In the genomic region with DNA sequence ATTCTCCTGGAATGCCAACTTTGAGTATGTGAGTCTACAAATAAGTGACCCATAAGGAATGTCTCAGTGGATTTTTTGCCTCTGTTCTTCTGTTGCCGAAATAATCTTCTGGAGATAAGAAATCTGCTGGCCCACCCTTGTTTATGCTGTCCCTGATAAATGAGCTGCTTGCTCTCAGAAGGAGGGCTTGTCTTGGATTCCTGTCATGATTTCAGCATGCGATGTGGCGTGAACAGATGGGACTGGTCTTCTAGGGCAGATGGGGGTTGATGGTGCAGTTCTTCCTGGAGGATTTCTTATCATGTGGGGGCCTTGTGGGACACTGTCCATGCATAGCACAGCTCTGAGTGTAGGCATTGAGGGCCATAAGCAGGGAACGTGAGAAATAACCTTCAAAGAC, we compare ENCODE assay signal across 14 mouse cellular contexts.
A peak's percentile ranks its signal among the peaks of the same experiment; 100 is the strongest.
DNase-seq lines count a peak whose midpoint lies in the region; ATAC-seq lines count a peak whose summit lies in the region.
"Had no signal": no experiment of that assay in that cellular context is flagged by ENCODE, and none has a peak within 500 bp of the region (broad histone marks: within the 10 kb centered on the region; RNA-seq: fewer than 3 reads in every experiment).

No protein-coding gene starts in this region.

- no peaks in the 10 kb centered on the region; the same call in 1 of the 2 replicates for H3K27me3 ChIP-seq in forebrain, embryonic 12.5 days
- no peaks in the 10 kb centered on the region for H3K27me3 ChIP-seq in forebrain, embryonic 11.5 days (ENCODE audit: control insufficient read depth, insufficient read depth, low read length)
- H3K27me3 ChIP-seq in midbrain, embryonic 10.5 days (ENCODE audit: low read depth, poor library complexity, severe bottlenecking): no peaks in the 10 kb centered on the region
- no peaks in the 10 kb centered on the region for H3K27me3 ChIP-seq in midbrain, embryonic 11.5 days (ENCODE audit: control insufficient read depth, insufficient read depth, low read length)
- no peaks in the 10 kb centered on the region for H3K27me3 ChIP-seq in forebrain, embryonic 15.5 days
- H3K27me3 ChIP-seq: embryonic facial prominence, embryonic 12.5 days had no signal

- H3K9ac ChIP-seq in forebrain, embryonic 12.5 days: no peak overlapping the region
- H3K9ac ChIP-seq in forebrain, embryonic 11.5 days (ENCODE audit: low read length): no peak overlapping the region
- no peak overlapping the region for H3K9ac ChIP-seq in midbrain, embryonic 11.5 days (ENCODE audit: low read length)
- H3K9ac ChIP-seq in forebrain, embryonic 15.5 days (replicated peaks): no peak overlapping the region
- H3K9ac ChIP-seq: embryonic facial prominence, embryonic 12.5 days had no signal

- H3K27ac ChIP-seq in forebrain, embryonic 12.5 days: peak overlapping the region; percentile 26; the same call in 1 of the 2 replicates
- H3K27ac ChIP-seq in forebrain, embryonic 11.5 days (ENCODE audit: low read depth, low read length): no peak overlapping the region
- H3K27ac ChIP-seq in midbrain, embryonic 10.5 days (replicated peaks): 0 out of 2 replicates have a peak overlapping the region, but pooled peaks have one; percentile 34
- no peak overlapping the region for H3K27ac ChIP-seq in midbrain, embryonic 11.5 days (ENCODE audit: low read depth, low read length)
- H3K27ac ChIP-seq in forebrain, embryonic 15.5 days (replicated peaks): peak overlapping the region; percentile 67
- H3K27ac ChIP-seq: embryonic facial prominence, embryonic 12.5 days had no signal

- DNase-seq in forebrain, embryonic 11.5 days (ENCODE audit: low spot score): no peak
- no peak for DNase-seq in midbrain, embryonic 10.5 days (ENCODE audit: low spot score)
- DNase-seq in midbrain, embryonic 11.5 days (ENCODE audit: low spot score, missing footprints): no peak
- DNase-seq in retina, embryonic 14.5 days (ENCODE audit: low spot score): peak; percentile 33
- no peak for DNase-seq in c-Kit-positive CD71-positive TER-119-positive erythroid progenitor cells, embryonic 14.5 days (ENCODE audit: low spot score)
- DNase-seq: heart, postnatal 36 days; kidney, adult 8-10 months; layer of hippocampus, postnatal 36 days had no signal

- no peaks in the 10 kb centered on the region for H3K36me3 ChIP-seq in forebrain, embryonic 12.5 days (replicated peaks)
- H3K36me3 ChIP-seq in forebrain, embryonic 11.5 days (ENCODE audit: control insufficient read depth, insufficient read depth, low read length): no peaks in the 10 kb centered on the region
- H3K36me3 ChIP-seq in midbrain, embryonic 10.5 days: no peaks in the 10 kb centered on the region
- no peaks in the 10 kb centered on the region for H3K36me3 ChIP-seq in midbrain, embryonic 11.5 days (ENCODE audit: control insufficient read depth, insufficient read depth, low read length)
- no peaks in the 10 kb centered on the region for H3K36me3 ChIP-seq in forebrain, embryonic 15.5 days
- H3K36me3 ChIP-seq: embryonic facial prominence, embryonic 12.5 days; G1E had no signal

- no peaks in the 10 kb centered on the region for H3K9me3 ChIP-seq in forebrain, embryonic 12.5 days
- no peaks in the 10 kb centered on the region for H3K9me3 ChIP-seq in forebrain, embryonic 11.5 days (ENCODE audit: control insufficient read depth, low read length)
- no peaks in the 10 kb centered on the region for H3K9me3 ChIP-seq in midbrain, embryonic 10.5 days (replicated peaks)
- H3K9me3 ChIP-seq in midbrain, embryonic 11.5 days (ENCODE audit: control insufficient read depth, low read length): no peaks in the 10 kb centered on the region
- H3K9me3 ChIP-seq in forebrain, embryonic 15.5 days: no peaks in the 10 kb centered on the region
- H3K9me3 ChIP-seq: embryonic facial prominence, embryonic 12.5 days had no signal

- ATAC-seq in forebrain, embryonic 12.5 days (ENCODE audit: low FRiP score): no peak
- no peak for ATAC-seq in forebrain, embryonic 11.5 days (replicated peaks; ENCODE audit: low FRiP score)
- no peak for ATAC-seq in midbrain, embryonic 11.5 days (ENCODE audit: low FRiP score)
- ATAC-seq in forebrain, embryonic 15.5 days (replicated peaks): no peak
- no peak for ATAC-seq in monocyte, adult 5-6 weeks (replicated peaks; ENCODE audit: insufficient number of reproducible peaks, low FRiP score, low TSS enrichment, poor library complexity, severe bottlenecking)
- ATAC-seq: activated CD4-positive, CD25-positive, alpha-beta regulatory T cell, adult 4 months had no signal

- WGBS in forebrain, embryonic 12.5 days: 77% methylated on average over 4 of the region's 4 CpGs
- 83% methylated on average over 4 of the region's 4 CpGs for WGBS in forebrain, embryonic 11.5 days
- 84% methylated on average over 4 of the region's 4 CpGs for WGBS in midbrain, embryonic 10.5 days
- WGBS in midbrain, embryonic 11.5 days: 78% methylated on average over 4 of the region's 4 CpGs
- WGBS in forebrain, embryonic 15.5 days: 56% methylated on average over 4 of the region's 4 CpGs

- H3K4me3 ChIP-seq in forebrain, embryonic 12.5 days (replicated peaks): no peak overlapping the region
- no peak overlapping the region for H3K4me3 ChIP-seq in forebrain, embryonic 11.5 days (ENCODE audit: low read depth, low read length)
- no peak overlapping the region for H3K4me3 ChIP-seq in midbrain, embryonic 10.5 days
- H3K4me3 ChIP-seq in midbrain, embryonic 11.5 days (ENCODE audit: low read depth, low read length): no peak overlapping the region
- H3K4me3 ChIP-seq in forebrain, embryonic 15.5 days: no peak overlapping the region
- H3K4me3 ChIP-seq: embryonic facial prominence, embryonic 12.5 days had no signal

- H3K4me2 ChIP-seq in forebrain, embryonic 12.5 days: no peak overlapping the region
- no peak overlapping the region for H3K4me2 ChIP-seq in forebrain, embryonic 11.5 days (ENCODE audit: low read depth, low read length, severe bottlenecking)
- no peak overlapping the region for H3K4me2 ChIP-seq in midbrain, embryonic 11.5 days
- no peak overlapping the region for H3K4me2 ChIP-seq in forebrain, embryonic 15.5 days (replicated peaks)
- H3K4me2 ChIP-seq: embryonic facial prominence, embryonic 12.5 days had no signal

- H3K4me1 ChIP-seq in forebrain, embryonic 12.5 days: peaks cover 39% of the 10 kb centered on the region
- H3K4me1 ChIP-seq in forebrain, embryonic 11.5 days (replicated peaks; ENCODE audit: control insufficient read depth, insufficient read depth, low read length): peaks cover 2% of the 10 kb centered on the region; the same call in 1 of the 2 replicates
- H3K4me1 ChIP-seq in midbrain, embryonic 10.5 days: peaks cover 36% of the 10 kb centered on the region
- peaks cover 10% of the 10 kb centered on the region for H3K4me1 ChIP-seq in midbrain, embryonic 11.5 days (ENCODE audit: control insufficient read depth, insufficient read depth, low read length)
- H3K4me1 ChIP-seq in forebrain, embryonic 15.5 days: peaks cover 38% of the 10 kb centered on the region

Comparison
In these comparisons a context has a peak if more than half of its experiments do, and no peak if none do; other contexts are left out.
1. H3K27ac ChIP-seq: peak in forebrain, embryonic 12.5 days (single experiment), midbrain, embryonic 10.5 days (single experiment) and forebrain, embryonic 15.5 days (single experiment); none in forebrain, embryonic 11.5 days (single experiment) and midbrain, embryonic 11.5 days (single experiment).